Mouse (Mus musculus) intestine, postnatal 0 days (tissue): Measurements from ENCODE around the gene AI413582. TPM values are rescaled to one million over a fixed set of nuclear protein-coding genes. Genes with fewer than 3 reads are reported as not detected.

Experiments used
- ATAC-seq: fragments of 200-750 bp; cut with Nextera tagmentation; 2 replicates; pipeline ENCODE4 v1.8.0; 2017; ENCODE audit warnings: mild to moderate bottlenecking, moderate TSS enrichment, moderate library complexity
- H3K27ac ChIP-seq: fragments of 300-500 bp; sonication (generic); 2 replicates; pipeline ENCODE4 v1.5.1; 2014; ENCODE audit warnings: mild to moderate bottlenecking, low read depth, low read length, moderate library complexity
- H3K27me3 ChIP-seq: fragments of 300-500 bp; sonication (generic); replicated peaks from 2 replicates; pipeline ENCODE4 v1.6.1; 2014; ENCODE audit warnings: low read length, mixed read lengths; ENCODE audit not compliant: control insufficient read depth, insufficient read depth
- H3K36me3 ChIP-seq: fragments of 300-500 bp; sonication (generic); 2 replicates; pipeline ENCODE4 v1.6.1; 2014; ENCODE audit warnings: mild to moderate bottlenecking, moderate library complexity; ENCODE audit not compliant: control insufficient read depth, insufficient read depth
- H3K4me1 ChIP-seq: fragments of 300-500 bp; sonication (generic); replicated peaks from 2 replicates; pipeline ENCODE4 v1.6.1; 2014; ENCODE audit warnings: antibody characterized with exemption, low read length, mixed read lengths; ENCODE audit not compliant: control insufficient read depth, insufficient read depth
- H3K4me2 ChIP-seq: fragments of 300-500 bp; sonication (generic); replicated peaks from 2 replicates; pipeline ENCODE4 v1.6.1; 2014; ENCODE audit warnings: low read depth, mild to moderate bottlenecking, moderate library complexity
- H3K4me3 ChIP-seq: fragments of 300-500 bp; sonication (generic); 2 replicates; pipeline ENCODE4 v1.5.1; 2014; ENCODE audit warnings: low read depth, low read length
- H3K9ac ChIP-seq: fragments of 300-500 bp; sonication (generic); 2 replicates; pipeline ENCODE4 v1.6.1; 2014; ENCODE audit warnings: mild to moderate bottlenecking, low read depth, low read length
- H3K9me3 ChIP-seq: fragments of 300-500 bp; sonication (generic); 2 replicates; pipeline ENCODE4 v1.6.1; 2016; ENCODE audit warnings: mixed run types; ENCODE audit not compliant: control insufficient read depth
- CTCF ChIP-seq: sonication (generic); IDR thresholded peaks from 2 replicates; pipeline ENCODE4 v1.5.1; 2016; ENCODE audit warnings: low read depth, mild to moderate bottlenecking, control low read depth, antibody characterized with exemption, moderate library complexity
- WGBS: fragments of 180-500 bp; shearing (Covaris S2); extraction: QIAGEN DNeasy Blood & Tissue Kit; methylation state at CpG from one replicate; pipeline ENCODE4 v1.1.7; 2014; 5-methylcytosine and 5-hydroxymethylcytosine counted together
- polyA plus RNA-seq: library from polyadenylated mRNA; unstranded; fragments of >200 nt; fragmentation: Nextera tagmentation; extraction: Ambion mirVana; gene quantifications from 2 replicates; pipeline ENCODE4 v1.2.1, GENCODE M21; 2015

AI413582 gene
- polyA plus RNA-seq, 1 experiment from 2014 or later: 83.0 TPM

DNA sequence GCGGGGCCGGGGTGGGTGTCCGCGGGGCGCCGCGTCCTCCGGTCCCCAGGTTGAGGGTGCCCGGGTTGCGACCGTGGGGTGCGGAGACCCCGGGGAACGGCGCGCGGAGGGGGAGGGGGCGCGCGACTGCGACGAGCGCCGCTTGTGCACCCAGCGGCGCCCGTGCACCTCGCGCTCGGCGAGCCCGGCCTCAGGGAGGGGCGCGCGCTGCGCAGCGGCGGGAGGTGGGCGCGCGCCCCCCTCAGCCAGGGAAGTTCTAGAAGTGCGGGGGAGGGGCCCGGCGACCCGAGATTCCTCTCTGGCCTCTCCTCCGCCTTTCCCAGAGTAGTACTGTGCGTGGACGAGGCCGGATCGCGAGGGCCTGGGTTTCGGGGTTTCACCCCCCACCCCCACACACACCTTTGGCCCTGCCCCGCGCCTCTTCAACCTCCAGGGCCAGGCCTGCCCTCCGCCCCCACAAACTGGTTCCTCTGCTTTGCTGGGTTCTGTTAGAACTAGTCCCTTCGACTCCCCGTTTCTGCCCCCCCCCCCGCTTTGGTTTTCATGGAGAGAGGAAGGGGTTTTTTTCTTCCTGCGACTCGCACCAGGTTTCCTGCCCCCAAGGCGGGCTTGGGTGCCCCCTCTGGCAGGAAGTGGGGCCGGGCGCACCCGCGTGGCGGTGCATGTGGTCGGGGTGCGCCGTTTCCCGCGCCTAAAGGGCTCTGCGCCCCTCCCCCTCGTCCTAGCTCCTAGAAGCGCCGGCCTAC is 8.2 kb downstream of the AI413582 start:
- no peaks in the 10 kb centered on the region for H3K9me3 ChIP-seq
- TF ChIP-seq CTCF: peak; percentile 35
- ATAC-seq: peak; percentile 12; the same call in 1 of the 2 replicates
- peak overlapping the region; percentile 80 for H3K4me3 ChIP-seq
- peak overlapping the region; percentile 81 for H3K9ac ChIP-seq
- no peaks in the 10 kb centered on the region; the same call in 1 of the 2 replicates for H3K36me3 ChIP-seq
- H3K4me1 ChIP-seq: peaks cover 3% of the 10 kb centered on the region; the same call in 1 of the 2 replicates
- H3K4me2 ChIP-seq: peak overlapping the region; percentile 93
- 1% methylated on average over 36 of the region's 75 CpGs for WGBS
- no peaks in the 10 kb centered on the region for H3K27me3 ChIP-seq
- H3K27ac ChIP-seq: peak overlapping the region; percentile 91

- Histone ChIP-seq H3K4me2 (peak within 1 kb of the TSS; percentile 93), H3K27me3 (no peaks in the 10 kb centered on the region), H3K9me3 (no peaks in the 10 kb centered on the region), H3K9ac (peak within 1 kb of the TSS; percentile 81), H3K4me3 (peak within 1 kb of the TSS; percentile 80), H3K4me1 (0 out of 2 replicates have a peak, but pooled peaks cover 3% of the 10 kb centered on the region), H3K36me3 (no peaks in the 10 kb centered on the region; the same call in 1 of the 2 replicates), H3K27ac (peak within 1 kb of the TSS; percentile 91)
- under 1% methylated on average over 72 of the region's 79 CpGs for WGBS
- peak; percentile 67 for ATAC-seq
- TF ChIP-seq CTCF: no peak
Measured at GRCm38 (mm10) chr17:27556315-27557011, 9.1 kb downstream of the AI413582 start, which contains the start of gene Hmga1. Gene Hmga1, plus strand, starts transcription at chr17:27556497.

GRCm38 (mm10) chr17:27555512-27556172 is 9.9 kb downstream of the AI413582 start:
- H3K4me2 ChIP-seq: peak overlapping the region; percentile 93
- no peaks in the 10 kb centered on the region for H3K27me3 ChIP-seq
- no peaks in the 10 kb centered on the region for H3K9me3 ChIP-seq
- peak overlapping the region; percentile 81 for H3K9ac ChIP-seq
- ATAC-seq: peak; percentile 75
- H3K4me1 ChIP-seq: 0 out of 2 replicates have a peak, but pooled peaks cover 3% of the 10 kb centered on the region
- 0% methylated on average over 49 of the region's 55 CpGs for WGBS
- peak; percentile 26 for TF ChIP-seq CTCF
- H3K36me3 ChIP-seq: no peaks in the 10 kb centered on the region; the same call in 1 of the 2 replicates
- H3K4me3 ChIP-seq: peak overlapping the region; percentile 80
- peak overlapping the region; percentile 91 for H3K27ac ChIP-seq

DNA sequence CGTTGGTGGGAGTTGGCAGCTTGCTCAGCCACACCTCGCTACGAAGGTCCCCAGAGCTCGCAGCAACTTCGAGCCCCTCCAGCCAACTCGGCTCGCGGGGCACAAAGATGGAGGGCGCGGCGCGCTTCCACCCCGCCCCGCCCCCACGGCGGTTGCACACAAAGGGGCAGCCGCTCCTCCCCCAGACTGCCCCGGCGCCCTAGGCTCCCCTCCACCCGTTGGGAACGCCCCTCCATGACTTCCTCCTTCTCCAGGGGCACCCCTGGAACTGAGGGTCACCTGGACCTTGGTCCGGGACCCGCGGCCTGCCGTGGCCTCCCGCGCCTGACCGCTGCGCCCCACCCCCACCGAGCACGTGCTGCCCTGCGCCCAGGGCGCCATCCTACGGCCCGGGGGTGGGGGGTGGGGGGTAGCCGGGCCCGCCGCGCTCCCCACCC is 10.5 kb downstream of the AI413582 start:
- Histone ChIP-seq H3K4me2 (peak overlapping the region; percentile 93), H3K9me3 (no peaks in the 10 kb centered on the region), H3K27ac (peak overlapping the region; percentile 91), H3K36me3 (no peaks in the 10 kb centered on the region; the same call in 1 of the 2 replicates), H3K4me1 (0 out of 2 replicates have a peak, but pooled peaks cover 3% of the 10 kb centered on the region), H3K4me3 (peak overlapping the region; percentile 80), H3K27me3 (no peaks in the 10 kb centered on the region), H3K9ac (peak overlapping the region; percentile 81)
- WGBS: 4% methylated on average over 28 of the region's 39 CpGs
- ATAC-seq: peak; percentile 19
- TF ChIP-seq CTCF: no peak

- Histone ChIP-seq H3K27ac (peak overlapping the region; percentile 91; the same call in 1 of the 2 replicates), H3K4me3 (peak overlapping the region; percentile 80; the same call in 1 of the 2 replicates), H3K9me3 (no peaks in the 10 kb centered on the region), H3K4me2 (peak overlapping the region; percentile 93), H3K9ac (peak overlapping the region; percentile 81; the same call in 1 of the 2 replicates), H3K36me3 (no peaks in the 10 kb centered on the region; the same call in 1 of the 2 replicates), H3K27me3 (no peaks in the 10 kb centered on the region), H3K4me1 (0 out of 2 replicates have a peak, but pooled peaks cover 3% of the 10 kb centered on the region)
- ATAC-seq: no peak
- 59% methylated on average over 20 of the region's 20 CpGs for WGBS
- TF ChIP-seq CTCF: no peak
Measured at GRCm38 (mm10) chr17:27554062-27554960, 11.2 kb downstream of the AI413582 start.
